In genomic region chr4:116954951-116955350, GRCm38 (mm10) we compare ENCODE assay signal across 12 mouse cellular contexts.
"Had no signal": no experiment of that assay in that cellular context is flagged by ENCODE, and none has a peak within 500 bp of the region (broad histone marks: within the 10 kb centered on the region; RNA-seq: fewer than 3 reads in every experiment).

No protein-coding gene starts in this region.

- DNase-seq: retina, postnatal 1 day; right cerebral cortex, adult 18-20 months; right cerebral cortex, postnatal 14 days; right cerebral cortex, postnatal 25 days; right cerebral cortex, postnatal 4 days; spleen, adult 18-20 months; thymus, adult 18-20 months; thymus, adult 2 months; thymus, postnatal 14 days; thymus, postnatal 25 days; thymus, postnatal 36 days; thymus, postnatal 4 days had no signal
